Mouse (Mus musculus): ENCODE measurements around the gene Arfgef3. TPM values are rescaled to one million over a fixed set of nuclear protein-coding genes. Genes with fewer than 3 reads are reported as not detected.

Arfgef3 gene
- total RNA-seq (2021), result 1 to 10 TPM; 5.0 to 5.8 TPM
- long read RNA-seq, experiment 1, partial matches to known transcripts, result 2 of 2 reads
- long read RNA-seq, experiment 1, other reads (novel, unspliced or antisense), result 0 of 2 reads
- long read RNA-seq, experiment 2, result 0 reads

- DNase-seq (ENCODE audit: low spot score in 2 of 2), result peak; percentile 59 to 69
Measured at GRCm38 (mm10) chr10:18743286-18744142, at the start of gene Arfgef3. Arfgef3 (minus strand) TSS chr10:18743949.

GRCm38 (mm10) chr10:18790063-18790462 lies 46.3 kb upstream of the Arfgef3 start:
- DNase-seq (ENCODE audit: low spot score in 2 of 2), result no peak

- DNase-seq (ENCODE audit: low spot score in 2 of 2), result no peak
Measured at GRCm38 (mm10) chr10:18788601-18789000, 44.9 kb upstream of the Arfgef3 start.

GRCm38 (mm10) chr10:18786693-18787092 lies 42.9 kb upstream of the Arfgef3 start, which contains the start of gene Gm4922:
Gm4922 (minus strand) TSS chr10:18786793.
- no peak for DNase-seq (ENCODE audit: low spot score in 2 of 2)

- no peak for DNase-seq (ENCODE audit: low spot score in 2 of 2)
Measured at GRCm38 (mm10) chr10:18777546-18777945, 33.8 kb upstream of the Arfgef3 start.

GRCm38 (mm10) chr10:18772537-18773179 lies 28.9 kb upstream of the Arfgef3 start:
- no peak for DNase-seq (ENCODE audit: low spot score in 2 of 2)

- no peak for DNase-seq (ENCODE audit: low spot score in 2 of 2)
Measured at GRCm38 (mm10) chr10:18769909-18770308, 26.2 kb upstream of the Arfgef3 start.

- DNase-seq (ENCODE audit: low spot score in 2 of 2), result peak in 1 of 2 experiments; percentile 37
Measured at GRCm38 (mm10) chr10:18760241-18760640, 16.5 kb upstream of the Arfgef3 start.

- DNase-seq (ENCODE audit: low spot score in 2 of 2), result no peak
Measured at GRCm38 (mm10) chr10:18750057-18750456, 6.3 kb upstream of the Arfgef3 start.

GRCm38 (mm10) chr10:18742086-18742485 lies 1.7 kb downstream of the Arfgef3 start:
- DNase-seq (ENCODE audit: low spot score in 2 of 2), result no peak

GRCm38 (mm10) chr10:18741024-18741423 lies 2.7 kb downstream of the Arfgef3 start:
- DNase-seq (ENCODE audit: low spot score in 2 of 2), result no peak

GRCm38 (mm10) chr10:18728548-18728947 lies 15.2 kb downstream of the Arfgef3 start:
- DNase-seq (ENCODE audit: low spot score in 2 of 2), result no peak

GRCm38 (mm10) chr10:18711436-18711835 lies 32.3 kb downstream of the Arfgef3 start:
- DNase-seq (ENCODE audit: low spot score in 2 of 2), result no peak

- DNase-seq (ENCODE audit: low spot score in 2 of 2), result no peak
Measured at GRCm38 (mm10) chr10:18710949-18711348, 32.8 kb downstream of the Arfgef3 start.

GRCm38 (mm10) chr10:18709836-18710235 lies 33.9 kb downstream of the Arfgef3 start:
- no peak for DNase-seq (ENCODE audit: low spot score in 2 of 2)

- DNase-seq (ENCODE audit: low spot score in 2 of 2), result no peak
Measured at GRCm38 (mm10) chr10:18708641-18709040, 35.1 kb downstream of the Arfgef3 start.

GRCm38 (mm10) chr10:18704393-18705120 lies 39.2 kb downstream of the Arfgef3 start:
- DNase-seq (ENCODE audit: low spot score in 2 of 2), result no peak

- no peak for DNase-seq (ENCODE audit: low spot score in 2 of 2)
Measured at GRCm38 (mm10) chr10:18701517-18701916, 42.2 kb downstream of the Arfgef3 start.

GRCm38 (mm10) chr10:18700117-18700516 lies 43.6 kb downstream of the Arfgef3 start:
- no peak for DNase-seq (ENCODE audit: low spot score in 2 of 2)

GRCm38 (mm10) chr10:18699151-18699550 lies 44.6 kb downstream of the Arfgef3 start:
- DNase-seq (ENCODE audit: low spot score in 2 of 2), result no peak

- no peak for DNase-seq (ENCODE audit: low spot score in 2 of 2)
Measured at GRCm38 (mm10) chr10:18696461-18696860, 47.3 kb downstream of the Arfgef3 start.

Measured in adrenal gland, adult 18-20 months (tissue).